Mouse (Mus musculus): Measurements from ENCODE around the gene Zpr1.

Gene Zpr1

GRCm38 (mm10) chr9:46329250-46329648 lies 56.4 kb downstream of the Zpr1 start:
- no peak for DNase-seq (ENCODE audit: low spot score in 2 of 2)

- DNase-seq (ENCODE audit: low spot score in 2 of 2) = no peak
These were observed 57.1 kb downstream of the Zpr1 start for GRCm38 (mm10) chr9:46329801-46330585.

- DNase-seq (ENCODE audit: low spot score in 2 of 2) = no peak
These were observed 57.7 kb downstream of the Zpr1 start for GRCm38 (mm10) chr9:46330586-46330895.

- no peak for DNase-seq (ENCODE audit: low spot score in 2 of 2)
These were observed 58.4 kb downstream of the Zpr1 start for GRCm38 (mm10) chr9:46331301-46331700.

All from right cerebral cortex, postnatal 36 days (tissue).